8 mouse cellular contexts compared by ENCODE assay signal in the genomic region with DNA sequence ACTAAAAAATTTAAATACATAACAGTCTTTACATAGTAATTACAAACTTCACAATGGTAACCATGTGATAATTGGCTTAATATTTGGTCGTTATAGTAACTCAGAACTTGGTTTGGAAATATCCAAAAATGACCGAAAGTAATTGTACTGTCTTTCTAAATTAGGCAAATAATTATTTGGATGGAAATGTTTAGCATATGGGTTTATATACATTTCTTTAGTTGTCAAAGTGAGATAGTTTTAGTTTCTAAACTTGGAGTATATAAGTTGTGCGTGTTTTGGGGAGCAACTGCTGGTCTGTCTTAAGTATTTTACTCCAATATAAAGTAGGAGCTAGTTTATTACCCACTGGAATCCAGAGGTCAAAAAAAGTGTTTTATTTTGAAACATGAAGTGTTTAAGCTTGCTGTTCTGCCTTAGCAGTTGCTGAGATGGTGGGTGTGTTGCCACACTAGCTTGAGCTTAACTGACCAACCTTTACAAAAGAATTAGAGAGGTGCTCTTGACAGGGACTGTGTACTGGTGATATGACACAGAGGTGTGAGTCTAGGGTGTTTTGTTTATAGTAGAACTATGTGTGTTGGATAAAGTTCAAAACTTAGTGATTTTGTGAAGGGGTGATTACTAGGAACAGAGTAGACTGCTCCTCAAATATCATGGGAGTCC. TPM values are rescaled to one million over a fixed set of nuclear protein-coding genes. Genes with fewer than 3 reads are reported as not detected.
DNase-seq lines count a peak whose midpoint lies in the region; ATAC-seq and TF ChIP-seq lines count a peak whose summit lies in the region.

No protein-coding gene starts in this region.

- no peak for ATAC-seq in heart, embryonic 13.5 days (ENCODE audit: extremely low read depth, insufficient number of reproducible peaks, low FRiP score, low TSS enrichment)
- ATAC-seq in hindbrain, embryonic 14.5 days (ENCODE audit: low FRiP score), result no peak
- ATAC-seq in midbrain, embryonic 11.5 days (ENCODE audit: low FRiP score), result no peak

- peak overlapping the region; percentile 80 for H3K4me2 ChIP-seq in heart, embryonic 13.5 days
- peak overlapping the region; percentile 82 for H3K4me2 ChIP-seq in hindbrain, embryonic 14.5 days (replicated peaks)
- H3K4me2 ChIP-seq in midbrain, embryonic 11.5 days, result peak overlapping the region; percentile 69

- peak overlapping the region; percentile 28; the same call in 1 of the 2 replicates for H3K27ac ChIP-seq in heart, embryonic 13.5 days (replicated peaks)
- H3K27ac ChIP-seq in ES-E14 (ENCODE audit: insufficient read depth, low read depth, low read length, poor library complexity, severe bottlenecking), result no peak overlapping the region
- H3K27ac ChIP-seq in hindbrain, embryonic 14.5 days, result no peak overlapping the region
- no peak overlapping the region for H3K27ac ChIP-seq in midbrain, embryonic 11.5 days (ENCODE audit: low read depth, low read length)

- WGBS in heart, embryonic 13.5 days, result 16% methylated on average over 3 of the region's 3 CpGs
- WGBS in hindbrain, embryonic 14.5 days, result 23% methylated on average over 3 of the region's 3 CpGs
- 19% methylated on average over 3 of the region's 3 CpGs for WGBS in midbrain, embryonic 11.5 days

- peak overlapping the region; percentile 92 for H3K4me3 ChIP-seq in heart, embryonic 13.5 days
- H3K4me3 ChIP-seq in ES-E14 (ENCODE audit: insufficient read depth in 1 of 2, low read depth in 1 of 2, low read length in 2 of 2, poor library complexity in 1 of 2, severe bottlenecking in 1 of 2), result peak overlapping the region; percentile 96 to 97
- peak overlapping the region; percentile 52 for H3K4me3 ChIP-seq in hindbrain, embryonic 14.5 days (replicated peaks; ENCODE audit: low read length)
- peak overlapping the region; percentile 75 for H3K4me3 ChIP-seq in midbrain, embryonic 11.5 days (ENCODE audit: low read depth, low read length)

- no peaks in the 10 kb centered on the region for H3K27me3 ChIP-seq in heart, embryonic 13.5 days (replicated peaks)
- H3K27me3 ChIP-seq in hindbrain, embryonic 14.5 days (ENCODE audit: control insufficient read depth, insufficient read depth, low read length), result no peaks in the 10 kb centered on the region
- no peaks in the 10 kb centered on the region for H3K27me3 ChIP-seq in midbrain, embryonic 11.5 days (ENCODE audit: control insufficient read depth, insufficient read depth, low read length)

- peaks cover 39% of the 10 kb centered on the region for H3K4me1 ChIP-seq in heart, embryonic 13.5 days
- H3K4me1 ChIP-seq in ES-E14 (ENCODE audit: control insufficient read depth in 2 of 2, insufficient read depth in 2 of 2, low read length in 2 of 2, poor library complexity in 1 of 2), result peaks cover 2 to 8% of the 10 kb centered on the region in 2 experiments; a peak in 2 of 4 replicates
- peaks cover 9% of the 10 kb centered on the region for H3K4me1 ChIP-seq in hindbrain, embryonic 14.5 days (replicated peaks; ENCODE audit: control insufficient read depth, insufficient read depth, low read length)
- peaks cover 14% of the 10 kb centered on the region for H3K4me1 ChIP-seq in midbrain, embryonic 11.5 days (ENCODE audit: control insufficient read depth, insufficient read depth, low read length)

- no peak for DNase-seq in heart, postnatal 25 days (ENCODE audit: low spot score)
- DNase-seq in ES-E14 (ENCODE audit: low read depth, low spot score), result no peak
- no peak for DNase-seq in hindbrain, embryonic 14.5 days (ENCODE audit: low spot score)
- DNase-seq in midbrain, embryonic 11.5 days (ENCODE audit: low spot score, missing footprints), result no peak
- no peak for DNase-seq in left cerebral cortex, adult 9 months (ENCODE audit: low spot score in 2 of 2)
- DNase-seq in cerebellum, adult 8-10 months, result no peak
- no peak for DNase-seq in gastrocnemius, postnatal 25 days

- H3K9me3 ChIP-seq in heart, embryonic 13.5 days, result no peaks in the 10 kb centered on the region
- H3K9me3 ChIP-seq in ES-E14 (ENCODE audit: control insufficient read depth, insufficient read depth, low read depth, low read length), result no peaks in the 10 kb centered on the region
- H3K9me3 ChIP-seq in hindbrain, embryonic 14.5 days (ENCODE audit: control insufficient read depth, low read length), result no peaks in the 10 kb centered on the region
- no peaks in the 10 kb centered on the region for H3K9me3 ChIP-seq in midbrain, embryonic 11.5 days (ENCODE audit: control insufficient read depth, low read length)

- in situ Hi-C loops in ES-E14 (cut with MboI; ENCODE audit: low sequenced_read_pairs in 2 of 2, unreplicated experiment in 2 of 2), result no loop called here

- H3K9ac ChIP-seq in heart, embryonic 13.5 days, result peak overlapping the region; percentile 94
- H3K9ac ChIP-seq in ES-E14 (ENCODE audit: insufficient read depth, low read depth, low read length, poor library complexity, severe bottlenecking), result peak overlapping the region; percentile 23; the same call in 1 of the 2 replicates
- peak overlapping the region; percentile 20; the same call in 1 of the 2 replicates for H3K9ac ChIP-seq in hindbrain, embryonic 14.5 days
- peak overlapping the region; percentile 91 for H3K9ac ChIP-seq in midbrain, embryonic 11.5 days (ENCODE audit: low read length)

- peaks cover 12% of the 10 kb centered on the region for H3K36me3 ChIP-seq in heart, embryonic 13.5 days
- H3K36me3 ChIP-seq in ES-E14 (ENCODE audit: control insufficient read depth, insufficient read depth, low read length, poor library complexity, severe bottlenecking), result no peaks in the 10 kb centered on the region; the same call in 1 of the 2 replicates
- no peaks in the 10 kb centered on the region for H3K36me3 ChIP-seq in hindbrain, embryonic 14.5 days (replicated peaks; ENCODE audit: control insufficient read depth, insufficient read depth)
- H3K36me3 ChIP-seq in midbrain, embryonic 11.5 days (ENCODE audit: control insufficient read depth, insufficient read depth, low read length), result 0 out of 2 replicates have a peak, but pooled peaks cover 2% of the 10 kb centered on the region

- intact Hi-C loops in heart, postnatal 25 days (cut with DNase I), result loop anchor here (10.0 kb wide), 1 partner anchor 542 kb away; a partner anchor contains a TSS

TF ChIP-seq in ES-E14, 5 proteins besides CTCF, POLR2A, EP300 and RAD21:
- TF ChIP-seq HCFC1 (IDR thresholded peaks at IDR 0.05; ENCODE audit: borderline replicate concordance, insufficient read depth, low read length) (no peak), CHD2 (IDR thresholded peaks at IDR 0.05; ENCODE audit: low read depth, low read length) (no peak), ZNF384 (IDR thresholded peaks at IDR 0.05; ENCODE audit: low read depth, low read length) (no peak), MAFK (IDR thresholded peaks at IDR 0.05; ENCODE audit: insufficient read depth, low read depth, low read length) (no peak), ZC3H11A (IDR thresholded peaks at IDR 0.05; ENCODE audit: borderline replicate concordance, low read depth, low read length) (no peak)

RNA-seq across cellular contexts. Expression of a gene that starts 1.5 kb away (rescaled TPM):
- 272 and 303 TPM in 2 replicates for polyA plus RNA-seq in heart, embryonic 13.5 days (2015; fragmentation: Nextera tagmentation; extraction: Ambion mirVana)
- total RNA-seq in heart, postnatal 25 days (2021), result 1 to 10 TPM; 1.8 to 2.5 TPM
- total RNA-seq in ES-E14 (2012; rRNA removed), result 122 and 188 TPM in 2 replicates
- polyA plus RNA-seq in hindbrain, embryonic 14.5 days (2014; fragmentation: Nextera tagmentation; extraction: Ambion mirVana), result 52.4 and 52.6 TPM in 2 replicates
- 364 and 404 TPM in 2 replicates for polyA plus RNA-seq in midbrain, embryonic 11.5 days (2014; fragmentation: Nextera tagmentation; extraction: Ambion mirVana)
- 1 to 10 TPM in 1 of 2 experiments, not detected in 1; 1.8 TPM for total RNA-seq in gastrocnemius, postnatal 25 days (2021)

RNA-seq across cellular contexts. Expression of a gene that starts 5.0 kb away (rescaled TPM):
- polyA plus RNA-seq in heart, embryonic 13.5 days (2015; fragmentation: Nextera tagmentation; extraction: Ambion mirVana), result 22.9 and 24.7 TPM in 2 replicates
- total RNA-seq in heart, postnatal 25 days (2021), result 10 to 100 TPM; 13.9 to 14.6 TPM
- total RNA-seq in ES-E14 (2012; rRNA removed), result 26.6 and 31.6 TPM in 2 replicates
- polyA plus RNA-seq in hindbrain, embryonic 14.5 days (2014; fragmentation: Nextera tagmentation; extraction: Ambion mirVana), result 27.2 and 28.3 TPM in 2 replicates
- polyA plus RNA-seq in midbrain, embryonic 11.5 days (2014; fragmentation: Nextera tagmentation; extraction: Ambion mirVana), result 22.7 and 28.5 TPM in 2 replicates
- total RNA-seq in gastrocnemius, postnatal 25 days (2021), result 10 to 100 TPM in 1 of 2 experiments, 1 to 10 TPM in 1; 8.7 to 11.4 TPM

Comparison
In these comparisons a context has a peak if more than half of its experiments do, and no peak if none do; other contexts are left out.
1. H3K9ac ChIP-seq: peak in every context shown above with its lines; median percentile 94 in heart, embryonic 13.5 days; 91 in midbrain, embryonic 11.5 days; 23 in ES-E14; 20 in hindbrain, embryonic 14.5 days.
2. RNA of a gene that starts 1.5 kb away (total RNA-seq): 122 to 188 TPM in ES-E14; 1.8 to 2.5 TPM in heart, postnatal 25 days and 1.8 TPM in gastrocnemius, postnatal 25 days; every median in the first group is over 10 times any median in the second.
3. Peak in every context shown above with its lines, with median percentiles within 50 percentile points of each other: H3K4me2 ChIP-seq and H3K4me3 ChIP-seq.